Mouse (Mus musculus) liver, adult 2 months (tissue): ENCODE results near the gene Ssu72. TPM values are rescaled to one million over a fixed set of nuclear protein-coding genes. Genes with fewer than 3 reads are reported as not detected.

ENCODE experiments used
- DNase-seq: peaks from one replicate; pipeline ENCODE4 v3.0.0-alpha.2; 2011; ENCODE audit warnings: low read depth, low spot score; ENCODE audit errors: extremely low read depth
- H3K27ac ChIP-seq: fragments of 200-500 bp; replicated peaks from 2 replicates; pipeline ENCODE4 v1.5.1; 2012; ENCODE audit warnings: low read depth, mild to moderate bottlenecking, control low read depth, inconsistent platforms, low read length; ENCODE audit not compliant: insufficient read depth
- H3K27me3 ChIP-seq: fragments of 200-500 bp; 2 replicates; pipeline ENCODE4 v1.6.1; 2012; ENCODE audit warnings: mild to moderate bottlenecking, moderate library complexity, low read length, inconsistent platforms; ENCODE audit not compliant: control insufficient read depth, insufficient read depth
- H3K36me3 ChIP-seq: fragments of 200-500 bp; 2 replicates; pipeline ENCODE4 v1.6.1; 2012; ENCODE audit warnings: low read length, inconsistent platforms; ENCODE audit not compliant: control insufficient read depth, insufficient read depth
- H3K4me1 ChIP-seq: fragments of 200-500 bp; 2 replicates; pipeline ENCODE4 v1.6.1; 2011; ENCODE audit warnings: low read length; ENCODE audit not compliant: control insufficient read depth, insufficient read depth
- H3K4me3 ChIP-seq: fragments of 200-500 bp; 2 replicates; pipeline ENCODE4 v1.5.1; 2011; ENCODE audit warnings: low read depth, mild to moderate bottlenecking, control low read depth, low read length, moderate library complexity; ENCODE audit not compliant: insufficient read depth
- H3K79me2 ChIP-seq: fragments of 200-500 bp; 2 replicates; pipeline ENCODE4 v1.6.1; 2012; ENCODE audit warnings: inconsistent platforms, mild to moderate bottlenecking, low read length, moderate library complexity; ENCODE audit not compliant: control insufficient read depth, insufficient read depth
- H3K9ac ChIP-seq: fragments of 200-500 bp; 2 replicates; pipeline ENCODE4 v1.6.1; 2012; ENCODE audit warnings: low read depth, mild to moderate bottlenecking, control low read depth, inconsistent platforms, low read length
- CTCF ChIP-seq: fragments of 200-500 bp; IDR thresholded peaks from 2 replicates; pipeline ENCODE4 v1.5.1; 2011; ENCODE audit warnings: low read depth, low read length, control low read depth
- POLR2A ChIP-seq: fragments of 200-500 bp; IDR thresholded peaks from 2 replicates; pipeline ENCODE4 v1.6.1; 2011; ENCODE audit warnings: low read length, control low read depth; ENCODE audit not compliant: insufficient read depth; ENCODE audit errors: extremely low read depth
- WGBS: fragments of 180-500 bp; shearing (Covaris S2); methylation state at CpG from one replicate; pipeline ENCODE4 v1.1.7; 2018; 5-methylcytosine and 5-hydroxymethylcytosine counted together
- polyA plus RNA-seq: library from polyadenylated mRNA; depleted of rRNA; stranded (reverse); fragments of >200 nt; gene quantifications from 2 replicates; pipeline ENCODE4 v1.2.3, GENCODE M21; 2012; rRNA removed
- total RNA-seq: library from RNA; depleted of rRNA; stranded (reverse); fragments of >200 nt; gene quantifications from 2 replicates; pipeline ENCODE4 v1.2.3, GENCODE M21; 2014; rRNA removed

The Ssu72 gene
- total and polyA plus RNA-seq, 2 experiments: 79.3 to 108 TPM

GRCm38 (mm10) chr4:155777816-155778215, 73.2 kb downstream of the Ssu72 start:
- Histone ChIP-seq H3K9ac (no peak overlapping the region), H3K36me3 (no peaks in the 10 kb centered on the region), H3K27me3 (no peaks in the 10 kb centered on the region), H3K79me2 (no peaks in the 10 kb centered on the region), H3K27ac (no peak overlapping the region), H3K4me1 (peaks cover 10% of the 10 kb centered on the region), H3K4me3 (no peak overlapping the region)
- no peak for DNase-seq
- 69% methylated on average over 2 of the region's 2 CpGs for WGBS
- TF ChIP-seq CTCF (no peak), POLR2A (no peak)

- no peaks in the 10 kb centered on the region for H3K36me3 ChIP-seq
- H3K4me3 ChIP-seq: no peak overlapping the region
- H3K79me2 ChIP-seq: no peaks in the 10 kb centered on the region
- no peaks in the 10 kb centered on the region for H3K27me3 ChIP-seq
- WGBS: 84% methylated on average over 4 of the region's 4 CpGs
- H3K4me1 ChIP-seq: peaks cover 10% of the 10 kb centered on the region
- no peak overlapping the region for H3K9ac ChIP-seq
- DNase-seq: no peak
- no peak overlapping the region for H3K27ac ChIP-seq
- no peak for TF ChIP-seq CTCF
- no peak for TF ChIP-seq POLR2A
These were observed 74.9 kb downstream of the Ssu72 start for GRCm38 (mm10) chr4:155779498-155779897.

- H3K27me3 ChIP-seq: no peaks in the 10 kb centered on the region
- peaks cover 10% of the 10 kb centered on the region for H3K4me1 ChIP-seq
- H3K79me2 ChIP-seq: no peaks in the 10 kb centered on the region
- H3K36me3 ChIP-seq: no peaks in the 10 kb centered on the region
- no peak for TF ChIP-seq POLR2A
- no peak for TF ChIP-seq CTCF
- H3K4me3 ChIP-seq: no peak overlapping the region
- no peak overlapping the region for H3K9ac ChIP-seq
- H3K27ac ChIP-seq: no peak overlapping the region
- 76% methylated on average over 6 of the region's 6 CpGs for WGBS
- no peak for DNase-seq
These were observed 76.3 kb downstream of the Ssu72 start for GRCm38 (mm10) chr4:155780895-155781294.

Other genes starting within 250 kb of the Ssu72 start
- gene Tmem52, start 235.7 kb upstream of the Ssu72 start, total RNA-seq: not detected in 2 replicates
- gene Tmem52, start 235.7 kb upstream of the Ssu72 start, polyA plus RNA-seq: not detected in 2 replicates
- 26.5 and 40.1 TPM in 2 replicates for gene Gnb1, start 213.4 kb upstream of the Ssu72 start, total RNA-seq
- gene Gnb1, start 213.4 kb upstream of the Ssu72 start, polyA plus RNA-seq: 140 and 143 TPM in 2 replicates
- 163 and 201 TPM in 2 replicates for gene Nadk, start 142.4 kb upstream of the Ssu72 start, total RNA-seq
- 196 and 218 TPM in 2 replicates for gene Nadk, start 142.4 kb upstream of the Ssu72 start, polyA plus RNA-seq
- 63.5 and 65.6 TPM in 2 replicates for gene Slc35e2, start 103.4 kb upstream of the Ssu72 start, total RNA-seq
- 18.5 and 19.8 TPM in 2 replicates for gene Slc35e2, start 103.4 kb upstream of the Ssu72 start, polyA plus RNA-seq
- gene Cdk11b, start 79.9 kb upstream of the Ssu72 start, total RNA-seq: 8.5 and 11.2 TPM in 2 replicates
- 8.8 and 10.6 TPM in 2 replicates for gene Cdk11b, start 79.9 kb upstream of the Ssu72 start, polyA plus RNA-seq
- gene Gm10563, start 59.4 kb upstream of the Ssu72 start, total RNA-seq: not detected in 2 replicates
- not detected in 2 replicates for gene Gm10563, start 59.4 kb upstream of the Ssu72 start, polyA plus RNA-seq
- 1.7 and 1.8 TPM in 2 replicates for gene Mmp23, start 51.4 kb upstream of the Ssu72 start, total RNA-seq
- gene Mmp23, start 51.4 kb upstream of the Ssu72 start, polyA plus RNA-seq: 2.7 and 3.0 TPM in 2 replicates
- 16.4 and 19.0 TPM in 2 replicates for gene Mib2, start 35.6 kb upstream of the Ssu72 start, total RNA-seq
- 32.2 and 35.8 TPM in 2 replicates for gene Mib2, start 35.6 kb upstream of the Ssu72 start, polyA plus RNA-seq
- gene Fndc10, start 10.5 kb upstream of the Ssu72 start, total RNA-seq: 0.37 and 0.54 TPM in 2 replicates
- gene Fndc10, start 10.5 kb upstream of the Ssu72 start, polyA plus RNA-seq: 0.77 and 1.2 TPM in 2 replicates
- under 0.01 and 0.20 TPM in 2 replicates for gene Tmem240, start 30.0 kb downstream of the Ssu72 start, total RNA-seq
- 0.07 and 0.20 TPM in 2 replicates for gene Tmem240, start 30.0 kb downstream of the Ssu72 start, polyA plus RNA-seq
- 54.5 and 71.8 TPM in 2 replicates for gene Atad3a, start 56.3 kb downstream of the Ssu72 start, total RNA-seq
- 83.0 and 129 TPM in 2 replicates for gene Atad3a, start 56.3 kb downstream of the Ssu72 start, polyA plus RNA-seq
- gene Vwa1, start 69.9 kb downstream of the Ssu72 start, total RNA-seq: 0.46 and 0.47 TPM in 2 replicates
- 0.32 and 0.56 TPM in 2 replicates for gene Vwa1, start 69.9 kb downstream of the Ssu72 start, polyA plus RNA-seq
- gene Tmem88b, start 81.1 kb downstream of the Ssu72 start, total RNA-seq: 0.74 and 0.87 TPM in 2 replicates
- 1.3 and 1.9 TPM in 2 replicates for gene Tmem88b, start 81.1 kb downstream of the Ssu72 start, polyA plus RNA-seq
- gene Ankrd65, start 85.6 kb downstream of the Ssu72 start, total RNA-seq: not detected in 2 replicates
- not detected in 2 replicates for gene Ankrd65, start 85.6 kb downstream of the Ssu72 start, polyA plus RNA-seq
- gene Mrpl20, start 98.1 kb downstream of the Ssu72 start, total RNA-seq: 72.4 and 73.0 TPM in 2 replicates
- 29.7 and 37.4 TPM in 2 replicates for gene Mrpl20, start 98.1 kb downstream of the Ssu72 start, polyA plus RNA-seq
- gene Ccnl2, start 107.7 kb downstream of the Ssu72 start, total RNA-seq: 54.9 and 56.1 TPM in 2 replicates
- gene Ccnl2, start 107.7 kb downstream of the Ssu72 start, polyA plus RNA-seq: 33.9 and 61.8 TPM in 2 replicates
- 140 and 151 TPM in 2 replicates for gene Aurkaip1, start 126.5 kb downstream of the Ssu72 start, total RNA-seq
- 141 and 154 TPM in 2 replicates for gene Aurkaip1, start 126.5 kb downstream of the Ssu72 start, polyA plus RNA-seq
- gene Mxra8, start 134.9 kb downstream of the Ssu72 start, total RNA-seq: 7.5 and 8.8 TPM in 2 replicates
- 15.4 and 17.2 TPM in 2 replicates for gene Mxra8, start 134.9 kb downstream of the Ssu72 start, polyA plus RNA-seq
- gene Dvl1, start 142.6 kb downstream of the Ssu72 start, total RNA-seq: 40.5 and 44.6 TPM in 2 replicates
- gene Dvl1, start 142.6 kb downstream of the Ssu72 start, polyA plus RNA-seq: 101 and 162 TPM in 2 replicates
- gene Tas1r3, start 158.6 kb downstream of the Ssu72 start, total RNA-seq: 0.37 and 0.47 TPM in 2 replicates
- gene Tas1r3, start 158.6 kb downstream of the Ssu72 start, polyA plus RNA-seq: 0.12 and 0.35 TPM in 2 replicates
- gene Cptp, start 164.6 kb downstream of the Ssu72 start, total RNA-seq: 5.7 and 7.5 TPM in 2 replicates
- gene Cptp, start 164.6 kb downstream of the Ssu72 start, polyA plus RNA-seq: 32.1 and 48.6 TPM in 2 replicates
- 13.6 and 18.8 TPM in 2 replicates for gene Ints11, start 164.7 kb downstream of the Ssu72 start, total RNA-seq
- 15.8 and 20.9 TPM in 2 replicates for gene Ints11, start 164.7 kb downstream of the Ssu72 start, polyA plus RNA-seq
- gene Pusl1, start 187.0 kb downstream of the Ssu72 start, total RNA-seq: 13.6 and 15.5 TPM in 2 replicates
- 33.5 and 35.0 TPM in 2 replicates for gene Pusl1, start 187.0 kb downstream of the Ssu72 start, polyA plus RNA-seq
- gene Acap3, start 187.0 kb downstream of the Ssu72 start, total RNA-seq: 2.5 and 3.4 TPM in 2 replicates
- 4.9 and 6.9 TPM in 2 replicates for gene Acap3, start 187.0 kb downstream of the Ssu72 start, polyA plus RNA-seq
- gene Ube2j2, start 239.0 kb downstream of the Ssu72 start, total RNA-seq: 21.6 and 27.6 TPM in 2 replicates
- gene Ube2j2, start 239.0 kb downstream of the Ssu72 start, polyA plus RNA-seq: 43.4 and 46.1 TPM in 2 replicates